Mouse (Mus musculus): ENCODE data around the gene Ap1m1.

Gene Ap1m1

DNA sequence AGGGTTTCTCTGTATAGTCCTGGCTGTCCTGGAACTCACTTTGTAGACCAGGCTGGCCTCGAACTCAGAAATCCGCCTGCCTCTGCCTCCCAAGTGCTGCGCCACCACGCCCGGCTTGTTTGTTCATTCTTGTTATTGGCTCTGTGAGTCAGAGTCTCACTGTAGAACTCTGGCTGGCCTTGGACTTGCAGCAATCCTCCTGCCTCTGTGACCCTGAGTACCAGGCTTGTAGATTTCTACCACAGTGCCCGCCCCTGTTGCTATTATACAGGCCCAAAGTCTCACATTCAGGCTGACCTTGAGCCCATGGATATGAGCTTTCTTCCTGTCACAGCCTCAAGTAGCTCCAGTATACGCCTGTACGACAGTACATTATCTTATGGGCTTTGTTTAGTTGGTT, 56.7 kb downstream of the Ap1m1 start:
- no peak for DNase-seq

DNA sequence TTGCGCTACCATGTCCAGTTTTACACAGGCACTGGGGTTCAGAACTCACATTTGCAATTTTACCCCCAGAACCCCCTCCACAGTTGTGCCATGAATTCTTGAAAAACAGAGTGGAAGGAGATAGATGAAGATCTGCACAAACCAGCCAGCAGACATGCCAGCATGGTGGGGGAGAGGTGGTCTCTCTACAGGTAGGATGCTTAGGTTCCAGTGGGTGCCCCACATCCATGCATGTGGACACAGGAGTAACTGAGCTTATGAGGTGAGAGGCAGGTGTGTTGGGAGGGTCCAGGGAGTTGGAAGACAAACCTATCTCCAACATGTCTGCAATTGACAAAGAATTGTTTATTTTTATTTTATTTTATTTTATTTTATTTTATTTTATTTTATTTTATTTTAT, 59.1 kb downstream of the Ap1m1 start:
- DNase-seq, result no peak

DNA sequence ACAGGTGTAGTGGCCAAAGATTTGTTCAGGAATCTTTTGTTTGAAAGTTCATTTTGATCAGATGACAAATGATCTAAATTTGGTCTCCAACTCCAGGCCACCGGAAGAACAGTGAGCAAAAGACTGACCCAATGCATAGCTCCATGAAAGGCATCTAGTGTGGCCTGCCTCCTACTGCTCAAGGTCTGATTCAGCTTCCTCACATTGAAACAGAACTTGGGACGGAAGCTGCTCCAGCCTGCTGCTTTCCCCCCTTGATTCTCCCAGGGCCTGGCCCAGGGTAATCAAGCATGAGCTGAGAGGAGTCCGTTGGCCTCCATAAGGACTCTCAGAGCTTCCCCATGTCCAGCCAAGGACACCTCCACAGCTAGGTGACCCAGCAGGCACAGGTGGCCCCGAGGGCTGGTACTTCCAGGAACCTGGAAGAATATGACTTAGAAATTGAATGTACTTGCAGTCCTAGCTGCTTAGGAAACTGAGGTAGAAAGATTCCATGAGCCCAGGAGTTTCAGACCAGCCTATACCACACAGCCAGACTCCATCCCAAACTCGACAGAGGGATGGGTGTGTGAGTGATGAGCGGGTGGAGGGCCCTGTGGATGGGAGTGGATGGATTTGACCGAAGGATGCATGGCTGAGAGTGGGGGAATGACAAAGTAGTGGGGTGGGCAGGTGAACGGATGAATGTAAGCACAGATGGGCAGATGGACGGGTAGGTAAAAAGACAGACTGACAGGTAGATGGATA, 61.0 kb downstream of the Ap1m1 start:
- no peak for DNase-seq

DNA sequence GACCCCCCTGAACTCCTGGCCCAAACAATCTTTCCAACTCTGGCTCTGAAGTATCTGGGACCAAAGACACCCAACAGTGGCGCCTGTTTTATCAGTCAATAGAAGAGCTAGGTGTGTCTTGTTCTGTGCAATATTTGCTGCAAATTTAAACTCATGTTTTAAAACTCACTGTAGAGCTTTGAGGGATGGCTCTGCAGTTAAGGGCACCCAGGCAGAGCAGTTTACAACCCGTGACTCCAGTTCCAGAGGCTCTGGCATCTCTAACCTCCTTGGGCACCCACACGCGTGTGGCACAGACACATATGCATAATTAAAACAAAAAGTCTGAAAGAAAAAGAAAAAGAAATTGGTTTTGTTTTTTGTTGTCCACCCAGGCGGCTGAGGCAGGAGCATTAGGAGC, 61.7 kb downstream of the Ap1m1 start:
- no peak for DNase-seq

DNA sequence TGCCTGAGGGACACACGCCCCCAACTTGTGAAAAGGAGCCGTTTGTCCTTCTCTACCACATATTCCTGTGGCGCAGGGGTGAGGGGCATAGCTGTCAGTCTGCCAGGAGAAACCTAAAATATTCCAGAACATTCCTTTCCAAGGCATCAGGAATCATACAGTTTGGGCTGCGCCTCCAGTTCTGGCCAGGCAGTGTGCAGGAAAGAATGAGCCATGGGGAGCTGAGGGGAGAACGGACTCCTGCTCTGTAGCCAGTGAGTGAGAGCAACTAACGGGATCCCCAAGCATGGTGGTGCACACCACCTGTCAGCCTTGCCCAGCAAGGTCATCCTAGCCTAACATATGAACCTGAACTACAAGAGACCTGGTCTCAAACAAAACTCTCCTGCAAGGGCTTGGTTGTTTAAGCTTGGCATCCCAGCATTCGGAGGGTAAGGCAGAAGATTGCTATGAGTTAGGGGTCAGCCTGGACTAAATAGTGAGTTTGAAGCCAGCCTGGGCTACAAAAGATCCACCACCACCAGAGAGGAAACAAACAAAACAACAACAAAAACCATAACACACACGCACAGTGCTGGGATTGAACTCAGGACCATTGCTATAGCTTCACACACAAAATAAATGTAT, 63.3 kb downstream of the Ap1m1 start:
- no peak for DNase-seq

DNA sequence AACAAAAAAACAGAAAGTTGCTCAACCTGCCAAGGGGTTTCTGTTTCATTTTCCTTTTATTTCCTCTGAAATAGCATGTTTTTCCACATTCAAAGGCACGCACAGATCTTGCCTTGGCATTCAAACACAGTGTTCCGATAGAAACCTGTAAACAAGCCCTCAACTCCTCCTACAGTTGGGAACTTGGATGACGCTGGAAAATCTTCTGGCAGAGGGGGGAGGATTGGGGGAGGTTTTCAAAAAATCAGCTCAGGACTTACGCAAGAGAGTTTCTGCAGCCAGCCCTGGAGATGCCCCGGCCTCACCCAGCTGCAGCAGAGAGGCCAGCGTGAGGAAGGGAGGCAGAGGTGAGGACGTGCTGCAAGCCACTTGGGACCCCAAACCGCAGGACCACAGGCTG, 63.8 kb downstream of the Ap1m1 start:
- DNase-seq, result no peak

DNA sequence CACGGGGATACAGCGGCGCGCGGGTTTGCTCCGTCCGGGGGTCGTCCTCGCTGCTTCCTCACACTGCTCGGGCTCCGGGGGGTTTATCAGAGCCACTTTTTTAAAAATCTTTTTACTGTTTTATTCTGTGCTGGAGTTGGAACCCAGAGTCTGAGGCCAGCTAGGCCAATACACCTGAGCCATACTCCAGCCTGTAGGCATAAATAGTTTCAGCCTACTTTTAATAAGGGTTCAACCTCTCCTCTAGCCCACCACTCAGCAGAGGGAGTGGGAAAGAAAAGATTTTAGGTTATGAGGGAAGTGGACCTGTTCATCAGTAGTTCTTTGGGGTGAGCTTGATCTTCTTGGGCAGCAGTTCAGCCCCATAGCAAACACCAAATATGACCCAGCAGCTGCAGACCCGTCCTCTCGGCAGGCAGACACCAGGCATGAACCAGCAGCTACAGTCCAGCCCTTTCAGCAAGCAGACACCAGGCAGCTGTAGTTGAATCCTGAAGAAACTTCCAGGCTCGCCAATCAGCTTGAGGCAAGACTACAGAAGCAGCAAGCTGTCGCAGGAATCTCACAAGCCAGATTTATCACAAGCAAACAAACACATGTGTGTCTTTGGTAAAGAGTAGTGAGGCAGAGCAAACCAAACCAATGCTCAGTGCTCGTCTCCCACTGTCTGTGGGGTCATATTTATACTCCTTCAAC, 65.5 kb downstream of the Ap1m1 start, which contains the start of gene Gm10282:
Gm10282 (minus strand) TSS at position 51 of the 696 bp plus-strand sequence.
- DNase-seq, result no peak

DNA sequence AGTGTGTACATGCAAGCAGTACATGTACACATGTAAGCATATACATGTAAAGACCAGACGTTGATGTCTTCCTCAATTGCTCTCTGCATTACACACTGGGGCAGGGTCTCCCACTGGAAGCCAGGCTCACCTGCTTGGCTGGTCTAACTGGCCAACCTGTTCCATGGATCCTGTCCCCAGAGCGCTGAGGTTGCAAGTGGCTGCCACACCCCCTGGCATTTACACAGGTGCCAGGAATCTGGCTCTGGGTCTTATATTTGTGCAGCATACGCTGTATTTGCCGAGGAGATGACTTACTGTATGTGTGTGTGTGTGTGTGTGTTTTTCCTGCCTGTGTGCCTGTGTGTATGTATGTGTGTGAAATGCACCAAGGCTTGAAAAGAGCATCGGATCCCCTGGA, 67.1 kb downstream of the Ap1m1 start:
- no peak for DNase-seq
